Mouse (Mus musculus): ENCODE measurements around the gene 4930455H04Rik.

4930455H04Rik gene

GRCm38 (mm10) chr3:116966800-116967199 lies 1.3 kb upstream of the 4930455H04Rik start:
- intact Hi-C loops (cut with DNase I): no loop called here

- intact Hi-C loops (cut with DNase I): no loop called here
Observed at GRCm38 (mm10) chr3:116967436-116967835, 631 bp upstream of the 4930455H04Rik start.

DNA sequence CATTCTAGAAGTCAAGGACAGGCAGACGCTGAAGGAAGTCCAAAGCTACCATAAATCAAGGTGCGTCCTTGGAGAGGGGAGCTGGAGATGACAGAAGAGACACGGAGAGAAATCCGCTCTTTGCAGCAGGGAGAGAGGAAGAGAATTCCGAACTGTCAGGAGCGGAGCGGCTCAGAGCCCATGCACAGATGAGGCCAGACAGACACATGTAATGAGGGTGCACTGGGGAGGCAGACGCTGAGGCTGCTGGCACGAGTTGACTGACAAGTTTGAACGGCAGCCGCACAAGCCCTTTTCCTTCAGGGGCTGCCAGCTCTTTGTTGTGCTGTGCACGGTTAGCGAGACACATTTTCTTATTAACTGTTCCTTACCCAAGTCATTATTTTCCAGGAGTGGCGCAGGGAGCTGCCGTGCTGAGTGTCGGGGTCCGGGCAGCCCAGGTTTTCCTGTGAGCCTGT lies 502 bp downstream of the 4930455H04Rik start, which contains the start of gene Palmd:
Gene Palmd (minus strand): TSS at position 448 of the 458 bp plus-strand sequence.
- intact Hi-C loops (cut with DNase I): loop anchor here (2.0 kb wide), 1 partner anchor 92 kb away; no protein-coding TSS in a partner anchor

DNA sequence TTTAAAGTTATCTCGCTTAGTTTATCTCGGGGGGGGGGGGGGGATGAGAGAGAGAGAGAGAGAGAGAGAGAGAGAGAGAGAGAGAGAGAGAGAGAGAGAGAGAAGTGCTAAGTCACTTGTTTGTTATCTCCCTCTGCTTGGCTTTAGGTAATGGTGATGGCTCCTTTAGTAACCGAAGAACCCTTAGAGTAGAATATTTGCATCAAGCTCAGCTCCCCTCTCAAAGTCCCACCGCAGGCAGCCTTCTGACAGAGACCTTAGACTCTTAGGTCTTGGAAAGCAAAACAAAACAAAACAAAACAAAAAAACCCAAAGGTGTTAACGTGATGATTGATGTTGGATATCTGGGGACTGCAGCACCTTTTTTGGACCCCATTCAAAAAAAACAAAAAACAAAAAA lies 936 bp downstream of the 4930455H04Rik start:
- intact Hi-C loops (cut with DNase I): loop anchor here (2.0 kb wide), 1 partner anchor 92 kb away; no protein-coding TSS in a partner anchor

DNA sequence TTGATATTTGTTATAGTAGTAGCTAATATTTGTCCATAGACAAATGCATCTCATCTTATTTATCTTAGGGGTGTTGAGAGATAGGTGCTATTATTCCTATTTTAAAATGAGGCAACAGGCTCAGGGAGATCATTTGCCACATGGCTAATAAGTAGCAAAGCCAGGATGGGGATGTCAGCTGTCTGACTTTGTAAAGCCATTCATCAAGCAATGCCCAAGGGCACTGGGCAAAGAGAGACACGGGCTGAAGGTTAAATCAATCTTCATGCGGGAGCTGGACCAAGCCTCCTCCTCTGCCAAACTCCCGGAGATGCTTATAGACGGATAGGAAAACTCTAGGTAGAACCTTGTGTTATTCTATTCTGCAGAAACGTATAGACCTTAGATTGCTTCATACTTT lies 1.7 kb downstream of the 4930455H04Rik start:
- intact Hi-C loops (cut with DNase I): loop anchor here (2.0 kb wide), 1 partner anchor 91 kb away; no protein-coding TSS in a partner anchor

GRCm38 (mm10) chr3:116981811-116982575 lies 13.9 kb downstream of the 4930455H04Rik start:
- intact Hi-C loops (cut with DNase I): no loop called here

GRCm38 (mm10) chr3:116985042-116985455 lies 17.0 kb downstream of the 4930455H04Rik start:
- intact Hi-C loops (cut with DNase I): no loop called here

DNA sequence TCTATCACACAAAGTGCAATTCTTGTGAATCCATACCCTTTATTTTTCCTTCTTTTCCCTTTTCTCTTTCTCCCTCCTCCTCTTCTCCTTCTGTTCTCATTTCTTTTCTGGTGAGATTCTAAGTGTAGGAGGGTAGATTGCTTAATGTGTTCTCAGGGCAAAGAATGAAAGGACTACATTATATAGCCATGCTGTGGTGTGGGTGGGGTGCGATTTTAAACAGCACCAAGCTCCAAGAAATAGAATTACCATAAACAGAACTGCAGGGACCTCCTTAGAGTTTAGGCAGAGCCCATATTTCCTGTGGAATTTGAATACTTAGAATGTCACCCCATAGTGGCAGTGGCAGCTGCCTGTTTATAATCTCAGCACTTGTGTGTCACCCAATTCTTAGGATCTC lies 17.7 kb downstream of the 4930455H04Rik start:
- intact Hi-C loops (cut with DNase I): no loop called here

GRCm38 (mm10) chr3:116986451-116986850 lies 18.4 kb downstream of the 4930455H04Rik start:
- intact Hi-C loops (cut with DNase I): no loop called here

GRCm38 (mm10) chr3:116988221-116988620 lies 20.2 kb downstream of the 4930455H04Rik start:
- intact Hi-C loops (cut with DNase I): no loop called here

GRCm38 (mm10) chr3:116991180-116991579 lies 23.1 kb downstream of the 4930455H04Rik start:
- intact Hi-C loops (cut with DNase I): no loop called here

DNA sequence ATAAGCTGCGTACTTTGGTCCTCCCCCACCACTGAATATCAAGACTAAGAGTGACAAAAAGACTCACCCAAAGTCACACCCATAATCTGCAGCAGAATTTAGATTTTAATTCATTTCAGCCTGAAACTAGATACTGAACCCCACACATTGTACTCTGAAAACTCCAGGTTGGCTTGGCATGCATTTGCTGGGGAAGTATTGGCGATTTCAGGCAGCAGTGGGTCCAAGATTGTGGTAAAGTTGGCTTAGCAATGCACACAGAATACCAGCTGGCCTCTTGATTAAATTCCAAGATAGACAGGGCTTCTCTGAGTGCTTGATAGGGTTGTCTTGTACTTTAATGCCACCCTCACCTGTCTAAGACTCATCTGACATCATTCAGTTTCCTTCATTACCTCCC lies 24.9 kb downstream of the 4930455H04Rik start:
- intact Hi-C loops (cut with DNase I): no loop called here

DNA sequence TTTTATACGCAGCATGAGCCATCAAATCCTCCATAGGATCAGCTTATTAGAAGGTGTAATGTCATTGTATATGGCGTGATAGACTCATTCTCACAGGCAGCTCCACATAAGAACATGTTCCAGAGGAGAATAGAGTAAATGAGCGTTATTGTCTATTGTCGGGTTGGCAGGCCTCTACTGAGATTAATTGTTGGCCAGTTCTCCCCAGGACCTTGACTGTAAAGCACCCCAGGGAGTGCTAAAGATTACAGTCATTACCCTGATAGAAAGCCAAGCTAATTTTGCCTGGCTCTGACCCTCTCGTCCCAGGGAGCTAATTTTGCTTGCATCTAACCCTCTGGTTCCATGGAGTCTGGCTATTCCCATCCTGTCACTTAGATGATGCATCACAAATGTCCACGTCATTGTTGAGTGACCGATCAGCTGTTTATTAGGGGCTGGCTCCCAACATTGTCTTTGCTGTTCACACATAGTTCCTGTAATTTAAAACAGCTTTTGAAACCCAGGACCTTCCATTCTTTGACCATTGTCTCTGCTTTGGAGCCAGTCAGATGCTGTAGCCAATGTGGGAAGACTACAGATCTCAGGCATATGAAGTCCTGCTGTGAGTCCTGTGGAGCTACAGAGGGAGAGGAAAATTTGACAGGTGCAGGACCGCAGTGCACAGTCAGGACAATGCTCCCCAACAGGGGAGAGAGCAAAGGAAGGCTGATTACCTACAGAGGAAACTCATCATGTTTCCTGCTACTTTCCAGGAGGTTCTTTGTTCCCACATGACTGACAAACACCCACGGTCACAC lies 33.8 kb downstream of the 4930455H04Rik start:
- intact Hi-C loops (cut with DNase I): no loop called here

GRCm38 (mm10) chr3:117003379-117003778 lies 35.3 kb downstream of the 4930455H04Rik start:
- intact Hi-C loops (cut with DNase I): no loop called here

DNA sequence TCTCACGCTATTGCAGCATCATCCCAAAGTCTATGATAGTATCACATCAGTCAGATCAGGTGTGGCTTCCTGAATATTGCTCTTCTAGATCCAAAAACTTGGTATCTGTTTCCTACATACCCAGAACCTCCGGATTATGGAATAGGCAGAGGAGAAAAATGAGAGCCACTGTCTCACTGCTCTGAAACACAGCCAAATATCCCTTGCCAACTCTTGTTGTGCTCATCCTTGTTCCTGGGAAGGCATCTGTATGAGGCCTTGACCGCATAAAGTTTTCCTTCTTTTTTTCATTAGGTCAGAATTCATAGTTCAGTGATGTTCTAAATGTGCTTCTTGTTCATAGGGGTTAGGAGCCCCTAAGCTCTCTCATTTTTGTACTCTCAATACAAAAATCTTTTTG lies 38.6 kb downstream of the 4930455H04Rik start:
- intact Hi-C loops (cut with DNase I): no loop called here

DNA sequence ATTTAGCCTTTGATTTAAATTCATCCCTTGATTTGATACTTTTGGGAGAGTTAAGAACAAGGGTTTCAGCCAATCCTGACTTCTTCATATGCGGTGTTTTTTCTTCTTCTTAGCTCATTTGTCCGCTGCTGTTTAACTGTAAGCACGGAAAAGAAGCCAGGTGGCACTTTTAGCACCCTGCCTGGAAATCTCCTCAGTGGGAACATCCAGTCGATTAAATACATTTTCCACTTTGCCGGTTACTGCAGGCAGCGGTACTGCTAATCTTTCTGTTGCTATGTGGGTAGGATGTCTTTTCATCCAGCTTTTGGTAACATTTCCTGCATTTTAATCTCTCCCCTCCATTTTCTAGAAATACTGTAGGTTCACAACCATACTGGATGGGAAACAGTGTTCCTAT lies 39.3 kb downstream of the 4930455H04Rik start:
- intact Hi-C loops (cut with DNase I): no loop called here

DNA sequence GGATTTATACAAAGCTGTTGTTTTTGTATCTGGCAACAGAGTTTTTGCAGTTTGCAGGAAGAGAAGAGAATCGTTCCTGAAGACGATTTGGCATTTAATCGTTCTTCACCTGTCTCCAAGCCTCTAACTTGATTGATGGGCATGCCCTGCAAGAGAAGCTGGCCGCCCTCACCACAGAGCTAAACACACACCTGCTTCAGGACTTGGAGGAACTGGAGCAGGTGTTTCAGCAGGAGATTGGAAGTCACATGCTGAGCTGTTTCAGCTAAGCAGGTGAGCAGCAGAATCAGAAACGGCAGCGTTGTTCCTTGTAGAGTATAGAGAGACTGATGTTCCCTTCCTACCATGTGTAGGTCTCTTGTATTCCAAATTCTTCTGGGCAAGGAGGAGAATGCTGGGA lies 42.1 kb downstream of the 4930455H04Rik start:
- intact Hi-C loops (cut with DNase I): no loop called here

GRCm38 (mm10) chr3:117020319-117020718 lies 52.3 kb downstream of the 4930455H04Rik start:
- intact Hi-C loops (cut with DNase I): no loop called here

- intact Hi-C loops (cut with DNase I): no loop called here
Observed at GRCm38 (mm10) chr3:117021907-117022306, 53.8 kb downstream of the 4930455H04Rik start.

GRCm38 (mm10) chr3:117024111-117024510 lies 56.0 kb downstream of the 4930455H04Rik start:
- intact Hi-C loops (cut with DNase I): no loop called here

DNA sequence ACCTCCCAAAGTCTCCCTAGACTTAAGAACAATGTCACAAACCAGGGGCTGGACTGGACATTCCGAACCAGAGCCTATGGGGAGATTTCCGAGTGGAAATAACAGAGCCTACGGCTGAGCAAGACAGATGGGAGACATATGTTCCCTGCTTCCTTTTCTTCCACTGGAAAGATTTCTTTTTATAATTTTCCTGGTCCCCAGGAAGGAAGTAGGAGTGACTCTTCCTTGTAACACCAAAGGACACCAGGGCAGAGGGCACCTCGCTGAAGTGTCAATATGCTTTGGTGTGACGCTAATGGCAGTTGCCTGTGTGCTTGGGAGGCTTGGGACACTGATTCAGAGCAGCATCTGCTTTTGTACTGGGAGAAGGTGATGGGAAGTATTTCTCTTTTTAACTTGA lies 56.5 kb downstream of the 4930455H04Rik start:
- intact Hi-C loops (cut with DNase I): no loop called here

DNA sequence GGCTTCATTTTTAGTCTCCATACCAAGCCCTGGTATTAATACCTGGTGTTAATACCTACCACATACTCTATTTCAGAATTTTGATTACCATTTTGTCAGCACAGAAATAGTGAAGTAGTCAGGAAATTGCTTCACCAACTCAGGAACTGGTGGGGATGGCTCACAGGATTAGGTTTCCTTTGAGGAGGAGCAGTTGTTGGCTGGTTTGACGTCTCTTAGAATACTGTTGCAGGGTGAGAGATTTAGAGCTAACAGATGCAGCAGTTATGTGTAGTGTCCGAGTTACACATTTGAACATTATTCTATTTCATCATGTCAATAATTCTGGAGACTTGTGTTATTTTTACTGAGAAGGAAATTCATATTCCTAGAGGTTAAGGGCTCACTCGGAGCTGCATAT lies 57.4 kb downstream of the 4930455H04Rik start:
- intact Hi-C loops (cut with DNase I): no loop called here
